Mouse (Mus musculus): Measurements from ENCODE around the gene Csf2ra. TPM values are rescaled to one million over a fixed set of nuclear protein-coding genes. Genes with fewer than 3 reads are reported as not detected.
A peak's percentile ranks its signal among the peaks of the same experiment; 100 is the strongest.
"Not testable (repeated sequence)": the region's sequence is repeated elsewhere in the genome, so short reads cannot be mapped to it uniquely, and the experiment has no call there.

Csf2ra gene
- polyA plus RNA-seq, 1 experiment from 2014 or later: 73.5 TPM

- Histone ChIP-seq H3K4me3 (ENCODE audit: low read depth, low read length) (peak overlapping the region; percentile 55), H3K4me1 (ENCODE audit: control insufficient read depth, insufficient read depth, low read length) (no peaks in the 10 kb centered on the region), H3K4me2 (ENCODE audit: low read depth, low read length) (peak overlapping the region; percentile 54), H3K36me3 (ENCODE audit: control insufficient read depth, insufficient read depth, low read length) (no peaks in the 10 kb centered on the region), H3K9ac (replicated peaks; ENCODE audit: low read depth, low read length) (peak overlapping the region; percentile 47), H3K27me3 (ENCODE audit: control insufficient read depth, insufficient read depth, low read length) (no peaks in the 10 kb centered on the region), H3K27ac (ENCODE audit: low read depth, low read length) (peak overlapping the region; percentile 95), H3K9me3 (ENCODE audit: control insufficient read depth, low read length) (no peaks in the 10 kb centered on the region)
- 4% methylated on average over 59 of the region's 71 CpGs for whole genome bisulfite sequencing
- peak; percentile 62 for ATAC-seq (ENCODE audit: low read depth)
Observed at GRCm38 (mm10) chr19:61226401-61226927, 1.8 kb downstream of the Csf2ra start.

DNA sequence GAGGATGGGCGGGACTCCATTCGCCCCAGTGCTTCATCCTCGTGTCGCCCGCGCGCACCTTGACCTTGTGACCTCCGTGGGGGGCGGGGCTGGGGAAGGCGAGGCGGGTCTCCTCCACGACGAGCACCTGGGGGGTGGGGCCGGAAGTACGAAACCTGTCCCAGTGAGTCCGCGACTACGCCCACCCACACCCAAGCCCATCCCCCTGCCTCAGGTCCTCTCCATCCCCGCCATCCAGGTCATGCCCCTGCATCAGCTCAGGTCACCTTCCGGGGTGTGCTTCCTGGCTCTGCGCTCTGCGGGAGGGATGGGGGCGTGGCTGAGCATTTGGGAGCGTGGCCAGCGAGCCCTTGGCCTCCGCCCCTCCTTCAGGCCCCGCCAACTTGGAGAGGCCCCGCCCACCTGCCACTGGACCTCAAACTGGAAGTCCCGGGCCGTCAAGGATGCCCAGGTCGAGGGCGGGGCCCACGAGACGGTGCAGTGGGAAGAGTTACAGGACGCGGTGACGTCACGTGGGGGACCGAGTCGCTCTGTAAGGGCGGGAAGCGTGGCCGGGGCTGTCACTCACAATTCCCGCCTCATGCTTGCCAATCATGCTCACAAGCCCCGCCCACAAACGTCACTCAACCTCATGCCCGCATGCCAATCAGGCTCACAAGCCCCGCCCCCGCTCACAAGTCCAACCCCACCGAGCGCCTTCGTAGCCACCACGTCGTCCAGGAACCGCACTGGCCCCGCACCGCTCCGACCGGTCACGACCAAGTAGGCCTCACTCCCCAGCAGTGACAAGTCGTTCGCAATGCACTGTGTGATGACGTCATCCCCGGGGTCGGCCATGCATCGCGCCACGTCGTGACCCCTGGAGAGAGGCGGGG lies 2.5 kb downstream of the Csf2ra start:
- H3K4me2 ChIP-seq (ENCODE audit: low read depth, low read length): peak overlapping the region; percentile 54
- H3K9me3 ChIP-seq (ENCODE audit: control insufficient read depth, low read length): no peaks in the 10 kb centered on the region
- WGBS: 6% methylated on average over 62 of the region's 70 CpGs
- peak overlapping the region; percentile 55 for H3K4me3 ChIP-seq (ENCODE audit: low read depth, low read length)
- no peaks in the 10 kb centered on the region for H3K4me1 ChIP-seq (ENCODE audit: control insufficient read depth, insufficient read depth, low read length)
- H3K27me3 ChIP-seq (ENCODE audit: control insufficient read depth, insufficient read depth, low read length): no peaks in the 10 kb centered on the region
- peak overlapping the region; percentile 47 for H3K9ac ChIP-seq (replicated peaks; ENCODE audit: low read depth, low read length)
- peak overlapping the region; percentile 95 for H3K27ac ChIP-seq (ENCODE audit: low read depth, low read length)
- ATAC-seq (ENCODE audit: low read depth): peak; percentile 62
- H3K36me3 ChIP-seq (ENCODE audit: control insufficient read depth, insufficient read depth, low read length): no peaks in the 10 kb centered on the region

GRCm38 (mm10) chr19:61224678-61225525 lies 3.3 kb downstream of the Csf2ra start:
- WGBS: 35% methylated on average over 47 of the region's 53 CpGs
- H3K9me3 ChIP-seq (ENCODE audit: control insufficient read depth, low read length): no peaks in the 10 kb centered on the region
- no peaks in the 10 kb centered on the region for H3K4me1 ChIP-seq (ENCODE audit: control insufficient read depth, insufficient read depth, low read length)
- H3K27me3 ChIP-seq (ENCODE audit: control insufficient read depth, insufficient read depth, low read length): no peaks in the 10 kb centered on the region
- no peaks in the 10 kb centered on the region for H3K36me3 ChIP-seq (ENCODE audit: control insufficient read depth, insufficient read depth, low read length)
- peak overlapping the region; percentile 54 for H3K4me2 ChIP-seq (ENCODE audit: low read depth, low read length)
- ATAC-seq (ENCODE audit: low read depth): peak; percentile 15
- 0 out of 2 replicates have a peak overlapping the region, but pooled peaks have one; percentile 44 for H3K27ac ChIP-seq (ENCODE audit: low read depth, low read length)
- H3K9ac ChIP-seq (replicated peaks; ENCODE audit: low read depth, low read length): peak overlapping the region; percentile 39; the same call in 1 of the 2 replicates
- H3K4me3 ChIP-seq (ENCODE audit: low read depth, low read length): peak overlapping the region; percentile 55

GRCm38 (mm10) chr19:61223706-61224328 lies 4.4 kb downstream of the Csf2ra start:
- Histone ChIP-seq H3K9ac (replicated peaks; ENCODE audit: low read depth, low read length) (no peak overlapping the region), H3K4me3 (ENCODE audit: low read depth, low read length) (no peak overlapping the region), H3K9me3 (ENCODE audit: control insufficient read depth, low read length) (no peaks in the 10 kb centered on the region), H3K36me3 (ENCODE audit: control insufficient read depth, insufficient read depth, low read length) (no peaks in the 10 kb centered on the region), H3K27ac (ENCODE audit: low read depth, low read length) (no peak overlapping the region), H3K4me2 (ENCODE audit: low read depth, low read length) (no peak overlapping the region), H3K4me1 (ENCODE audit: control insufficient read depth, insufficient read depth, low read length) (no peaks in the 10 kb centered on the region), H3K27me3 (ENCODE audit: control insufficient read depth, insufficient read depth, low read length) (no peaks in the 10 kb centered on the region)
- no peak for ATAC-seq (ENCODE audit: low read depth)
- 92% methylated on average over 6 of the region's 6 CpGs for WGBS

DNA sequence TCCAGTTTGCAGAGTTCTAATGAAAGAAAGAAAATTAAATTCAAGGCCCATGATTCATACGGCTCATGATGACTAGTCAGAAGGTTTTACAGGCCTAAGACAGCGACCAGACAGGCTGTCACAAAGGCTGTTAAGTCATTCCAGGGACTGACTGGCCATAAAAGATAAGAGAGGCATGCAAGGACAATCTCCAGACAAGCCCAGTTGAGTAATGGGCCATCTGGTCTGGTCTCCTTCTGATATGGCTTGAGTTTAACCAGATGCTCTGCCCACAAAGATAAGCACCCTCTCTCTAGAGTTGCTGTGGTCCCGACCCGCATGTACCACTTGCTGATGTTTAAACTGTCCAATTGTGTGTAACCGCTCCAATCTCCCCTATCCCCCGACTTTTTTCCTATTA lies 20.7 kb downstream of the Csf2ra start:
- 89% methylated on average over 6 of the region's 6 CpGs for WGBS
- H3K4me2 ChIP-seq (ENCODE audit: low read depth, low read length); H3K9me3 ChIP-seq (ENCODE audit: control insufficient read depth, low read length); H3K4me3 ChIP-seq (ENCODE audit: low read depth, low read length); H3K36me3 ChIP-seq (ENCODE audit: control insufficient read depth, insufficient read depth, low read length); H3K9ac ChIP-seq (replicated peaks; ENCODE audit: low read depth, low read length); H3K4me1 ChIP-seq (ENCODE audit: control insufficient read depth, insufficient read depth, low read length); H3K27me3 ChIP-seq (ENCODE audit: control insufficient read depth, insufficient read depth, low read length); ATAC-seq (ENCODE audit: low read depth); H3K27ac ChIP-seq (ENCODE audit: low read depth, low read length): not testable (repeated sequence)

DNA sequence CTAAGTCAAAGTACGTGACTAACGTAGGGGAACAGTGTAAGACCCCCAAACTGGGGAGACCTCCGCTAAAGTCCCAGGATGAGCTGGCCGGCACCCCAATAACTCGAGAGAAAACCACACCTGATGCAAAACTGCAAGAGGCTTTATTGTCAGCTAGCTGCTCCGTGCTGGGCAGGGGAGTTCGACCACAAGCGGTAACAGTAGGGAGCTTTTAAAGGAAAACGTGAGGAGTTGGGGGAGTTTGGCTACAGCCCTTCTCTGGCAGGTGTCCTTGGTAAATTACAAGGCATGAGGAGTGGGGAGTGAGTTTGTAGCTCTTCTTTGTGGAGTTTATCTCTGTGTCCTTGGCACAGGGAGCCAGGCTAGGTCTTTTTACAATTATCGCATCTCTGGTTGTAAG lies 28.4 kb downstream of the Csf2ra start:
- 20% methylated on average over 10 of the region's 10 CpGs for WGBS
- H3K27ac ChIP-seq (ENCODE audit: low read depth, low read length): no peak overlapping the region
- no peaks in the 10 kb centered on the region for H3K27me3 ChIP-seq (ENCODE audit: control insufficient read depth, insufficient read depth, low read length)
- H3K36me3 ChIP-seq (ENCODE audit: control insufficient read depth, insufficient read depth, low read length): no peaks in the 10 kb centered on the region
- H3K9me3 ChIP-seq (ENCODE audit: control insufficient read depth, low read length): no peaks in the 10 kb centered on the region
- H3K9ac ChIP-seq (replicated peaks; ENCODE audit: low read depth, low read length): no peak overlapping the region
- H3K4me1 ChIP-seq (ENCODE audit: control insufficient read depth, insufficient read depth, low read length): no peaks in the 10 kb centered on the region
- H3K4me3 ChIP-seq (ENCODE audit: low read depth, low read length): no peak overlapping the region
- ATAC-seq (ENCODE audit: low read depth): no peak
- H3K4me2 ChIP-seq (ENCODE audit: low read depth, low read length): no peak overlapping the region

DNA sequence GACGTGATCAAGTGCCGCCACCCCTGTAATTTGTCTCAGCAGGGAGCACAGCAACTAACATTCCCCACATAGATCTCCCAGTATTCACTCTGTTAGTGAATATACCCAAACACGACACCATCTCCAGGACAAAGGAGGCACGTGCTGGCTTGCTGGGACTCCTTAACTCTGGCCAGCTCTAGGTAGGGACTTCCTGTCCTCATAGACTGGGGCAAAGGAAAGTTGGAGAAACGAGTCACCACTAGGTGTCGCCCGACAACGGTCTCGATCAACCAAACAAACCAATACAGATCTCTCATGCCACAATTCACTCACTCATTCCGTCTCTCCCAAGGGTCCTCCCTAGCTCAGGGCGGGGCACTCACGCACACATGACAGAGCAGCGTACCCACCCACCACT lies 28.9 kb downstream of the Csf2ra start:
- no peaks in the 10 kb centered on the region for H3K27me3 ChIP-seq (ENCODE audit: control insufficient read depth, insufficient read depth, low read length)
- H3K4me1 ChIP-seq (ENCODE audit: control insufficient read depth, insufficient read depth, low read length): no peaks in the 10 kb centered on the region
- H3K36me3 ChIP-seq (ENCODE audit: control insufficient read depth, insufficient read depth, low read length): no peaks in the 10 kb centered on the region
- H3K4me3 ChIP-seq (ENCODE audit: low read depth, low read length): no peak overlapping the region
- no peak overlapping the region for H3K27ac ChIP-seq (ENCODE audit: low read depth, low read length)
- no peak overlapping the region for H3K4me2 ChIP-seq (ENCODE audit: low read depth, low read length)
- WGBS: 13% methylated on average over 13 of the region's 13 CpGs
- ATAC-seq (ENCODE audit: low read depth): no peak
- no peak overlapping the region for H3K9ac ChIP-seq (replicated peaks; ENCODE audit: low read depth, low read length)
- H3K9me3 ChIP-seq (ENCODE audit: control insufficient read depth, low read length): no peaks in the 10 kb centered on the region

GRCm38 (mm10) chr19:61183590-61183989 lies 44.6 kb downstream of the Csf2ra start, which contains the start of gene Gm6020:
Gene Gm6020, plus strand, starts transcription at chr19:61183890.
- not testable (repeated sequence) for H3K36me3 ChIP-seq (ENCODE audit: control insufficient read depth, insufficient read depth, low read length); ATAC-seq (ENCODE audit: low read depth); H3K27ac ChIP-seq (ENCODE audit: low read depth, low read length); H3K27me3 ChIP-seq (ENCODE audit: control insufficient read depth, insufficient read depth, low read length); H3K9me3 ChIP-seq (ENCODE audit: control insufficient read depth, low read length); H3K4me2 ChIP-seq (ENCODE audit: low read depth, low read length); H3K4me3 ChIP-seq (ENCODE audit: low read depth, low read length); H3K4me1 ChIP-seq (ENCODE audit: control insufficient read depth, insufficient read depth, low read length); H3K9ac ChIP-seq (replicated peaks; ENCODE audit: low read depth, low read length)
- WGBS: 92% methylated on average over 2 of the region's 2 CpGs
